In genomic region chr6:120971797-120972590, GRCm38 (mm10) we compare ENCODE assay signal across 8 mouse cellular contexts. TPM values are rescaled to one million over a fixed set of nuclear protein-coding genes. Genes with fewer than 3 reads are reported as not detected.
DNase-seq lines count a peak whose midpoint lies in the region; ATAC-seq and TF ChIP-seq lines count a peak whose summit lies in the region.

No protein-coding gene starts in this region.

- H3K4me1 ChIP-seq in bone marrow, adult 2 months (ENCODE audit: control insufficient read depth, insufficient read depth, low read length), result no peaks in the 10 kb centered on the region; the same call in 1 of the 2 replicates
- no peaks in the 10 kb centered on the region for H3K4me1 ChIP-seq in embryonic fibroblast, embryonic 13.5 days (ENCODE audit: control insufficient read depth, insufficient read depth, low read length)
- H3K4me1 ChIP-seq in heart, embryonic 11.5 days (ENCODE audit: control insufficient read depth, insufficient read depth, low read length), result no peaks in the 10 kb centered on the region
- H3K4me1 ChIP-seq in kidney, embryonic 14.5 days (ENCODE audit: control insufficient read depth, insufficient read depth, low read length), result no peaks in the 10 kb centered on the region
- H3K4me1 ChIP-seq in limb, embryonic 13.5 days, result 0 out of 2 replicates have a peak, but pooled peaks cover 1% of the 10 kb centered on the region
- no peaks in the 10 kb centered on the region for H3K4me1 ChIP-seq in midbrain, postnatal 0 days (ENCODE audit: insufficient read depth, low read length)

- no peak overlapping the region for H3K4me3 ChIP-seq in bone marrow, adult 2 months (replicated peaks; ENCODE audit: control insufficient read depth, low read depth, low read length)
- no peak overlapping the region for H3K4me3 ChIP-seq in embryonic fibroblast, embryonic 13.5 days (ENCODE audit: insufficient read depth, low read length)
- no peak overlapping the region for H3K4me3 ChIP-seq in heart, embryonic 11.5 days (ENCODE audit: low read depth, low read length)
- H3K4me3 ChIP-seq in kidney, embryonic 14.5 days (ENCODE audit: low read length), result no peak overlapping the region
- H3K4me3 ChIP-seq in limb, embryonic 13.5 days, result no peak overlapping the region
- no peak overlapping the region for H3K4me3 ChIP-seq in midbrain, postnatal 0 days (ENCODE audit: low read depth, low read length)

- ATAC-seq in heart, embryonic 11.5 days (replicated peaks; ENCODE audit: insufficient number of reproducible peaks, low FRiP score, low TSS enrichment), result peak; percentile 41; the same call in 1 of the 2 replicates
- ATAC-seq in kidney, embryonic 14.5 days (ENCODE audit: low FRiP score, low TSS enrichment), result peak; percentile 70; the same call in 1 of the 2 replicates
- ATAC-seq in limb, embryonic 13.5 days (ENCODE audit: low FRiP score, low read depth), result peak; percentile 61
- ATAC-seq in midbrain, postnatal 0 days (ENCODE audit: low FRiP score), result peak; percentile 67; the same call in 1 of the 2 replicates

- no peak overlapping the region for H3K4me2 ChIP-seq in heart, embryonic 11.5 days
- H3K4me2 ChIP-seq in kidney, embryonic 14.5 days (replicated peaks; ENCODE audit: low read depth, low read length), result no peak overlapping the region
- no peak overlapping the region for H3K4me2 ChIP-seq in limb, embryonic 13.5 days (replicated peaks)
- H3K4me2 ChIP-seq in midbrain, postnatal 0 days (ENCODE audit: low read depth, low read length, poor library complexity, severe bottlenecking), result no peak overlapping the region

- TF ChIP-seq CTCF in bone marrow, adult 2 months (IDR thresholded peaks at IDR 0.05; ENCODE audit: control insufficient read depth, insufficient read depth, low read length), result peak; percentile 99
- peak; percentile 88 for TF ChIP-seq CTCF in embryonic fibroblast, embryonic 13.5 days (IDR thresholded peaks at IDR 0.05; ENCODE audit: borderline replicate concordance, insufficient read depth, low read length)
- TF ChIP-seq CTCF in midbrain, postnatal 0 days (IDR thresholded peaks at IDR 0.05), result peak; percentile 97

- no peaks in the 10 kb centered on the region for H3K9me3 ChIP-seq in heart, embryonic 11.5 days (replicated peaks; ENCODE audit: control insufficient read depth, low read length)
- H3K9me3 ChIP-seq in kidney, embryonic 14.5 days (ENCODE audit: control insufficient read depth, low read length), result no peaks in the 10 kb centered on the region
- H3K9me3 ChIP-seq in limb, embryonic 13.5 days, result no peaks in the 10 kb centered on the region
- no peaks in the 10 kb centered on the region for H3K9me3 ChIP-seq in midbrain, postnatal 0 days (ENCODE audit: low read length)

- TF ChIP-seq POLR2A in bone marrow, adult 2 months (IDR thresholded peaks at IDR 0.05; ENCODE audit: borderline replicate concordance, control insufficient read depth, low read depth, low read length), result no peak
- TF ChIP-seq POLR2A in embryonic fibroblast, embryonic 13.5 days (IDR thresholded peaks at IDR 0.05; ENCODE audit: low read depth, low read length), result no peak

- H3K9ac ChIP-seq in heart, embryonic 11.5 days (ENCODE audit: low read depth, low read length), result no peak overlapping the region
- H3K9ac ChIP-seq in kidney, embryonic 14.5 days (ENCODE audit: low read depth, low read length), result no peak overlapping the region
- 0 out of 2 replicates have a peak overlapping the region, but pooled peaks have one; percentile 40 for H3K9ac ChIP-seq in limb, embryonic 13.5 days
- H3K9ac ChIP-seq in midbrain, postnatal 0 days (replicated peaks; ENCODE audit: low read length, poor library complexity, severe bottlenecking), result no peak overlapping the region

- DNase-seq in A20 (ENCODE audit: low read depth, low spot score), result peak; percentile 74
- DNase-seq in midbrain, postnatal 0 days (ENCODE audit: low spot score), result peak; percentile 61
- peak; percentile 68 to 73 for DNase-seq in spleen, postnatal 14 days (ENCODE audit: low spot score in 2 of 2)

- H3K27ac ChIP-seq in bone marrow, adult 2 months (ENCODE audit: control insufficient read depth, insufficient read depth, low read depth, low read length, poor library complexity), result no peak overlapping the region
- no peak overlapping the region for H3K27ac ChIP-seq in embryonic fibroblast, embryonic 13.5 days (ENCODE audit: insufficient read depth, low read length)
- H3K27ac ChIP-seq in heart, embryonic 11.5 days (ENCODE audit: low read depth, low read length), result no peak overlapping the region
- H3K27ac ChIP-seq in kidney, embryonic 14.5 days (ENCODE audit: low read depth, low read length), result no peak overlapping the region
- no peak overlapping the region for H3K27ac ChIP-seq in limb, embryonic 13.5 days
- H3K27ac ChIP-seq in midbrain, postnatal 0 days (ENCODE audit: low read depth, low read length), result no peak overlapping the region

- 72% methylated on average over 14 of the region's 14 CpGs for WGBS in bone marrow, adult 2 months
- WGBS in heart, embryonic 11.5 days (ENCODE audit: insufficient replicate concordance), result 54% methylated on average over 14 of the region's 14 CpGs
- 60% methylated on average over 14 of the region's 14 CpGs for WGBS in kidney, embryonic 14.5 days
- WGBS in limb, embryonic 13.5 days, result 55% methylated on average over 14 of the region's 14 CpGs
- WGBS in midbrain, postnatal 0 days, result 61% methylated on average over 14 of the region's 14 CpGs

- H3K36me3 ChIP-seq in heart, embryonic 11.5 days (ENCODE audit: control insufficient read depth, insufficient read depth, low read length), result 0 out of 2 replicates have a peak, but pooled peaks cover 3% of the 10 kb centered on the region
- H3K36me3 ChIP-seq in kidney, embryonic 14.5 days (ENCODE audit: control insufficient read depth, insufficient read depth, low read length), result peaks cover 15% of the 10 kb centered on the region; the same call in 1 of the 2 replicates
- peaks cover 28% of the 10 kb centered on the region; the same call in 1 of the 2 replicates for H3K36me3 ChIP-seq in limb, embryonic 13.5 days
- H3K36me3 ChIP-seq in midbrain, postnatal 0 days (ENCODE audit: insufficient read depth, low read length), result peaks cover 36% of the 10 kb centered on the region

- H3K27me3 ChIP-seq in heart, embryonic 11.5 days (ENCODE audit: control insufficient read depth, insufficient read depth, low read length), result no peaks in the 10 kb centered on the region
- no peaks in the 10 kb centered on the region for H3K27me3 ChIP-seq in kidney, embryonic 14.5 days (ENCODE audit: control insufficient read depth, insufficient read depth, low read length)
- H3K27me3 ChIP-seq in limb, embryonic 13.5 days, result no peaks in the 10 kb centered on the region
- no peaks in the 10 kb centered on the region for H3K27me3 ChIP-seq in midbrain, postnatal 0 days (ENCODE audit: insufficient read depth, low read length)

RNA-seq across cellular contexts. Expression of gene Bid, which starts 55.3 kb away (rescaled TPM):
- polyA plus RNA-seq in bone marrow, adult 2 months (2011; ENCODE audit: insufficient read depth, insufficient read length, low replicate concordance, missing spikeins), result 11.4 and 20.4 TPM in 2 replicates
- polyA plus RNA-seq in embryonic fibroblast, embryonic 13.5 days (2011; ENCODE audit: insufficient read length, low read depth, missing spikeins), result 21.7 TPM in 2 replicates
- polyA plus RNA-seq in heart, embryonic 11.5 days (2014; fragmentation: Nextera tagmentation; extraction: Ambion mirVana), result 10.2 and 12.2 TPM in 2 replicates
- polyA plus RNA-seq in kidney, embryonic 14.5 days (2014; fragmentation: Nextera tagmentation; extraction: Ambion mirVana), result 19.6 and 25.1 TPM in 2 replicates
- 16.2 and 17.1 TPM in 2 replicates for polyA plus RNA-seq in limb, embryonic 13.5 days (2015; fragmentation: Nextera tagmentation; extraction: Ambion mirVana)
- 36.3 and 40.0 TPM in 2 replicates for total RNA-seq in midbrain, postnatal 0 days (2014; rRNA removed)
- polyA plus RNA-seq in midbrain, postnatal 0 days (2015; fragmentation: Nextera tagmentation; extraction: Ambion mirVana), result 55.6 and 58.7 TPM in 2 replicates
